In the genomic region with DNA sequence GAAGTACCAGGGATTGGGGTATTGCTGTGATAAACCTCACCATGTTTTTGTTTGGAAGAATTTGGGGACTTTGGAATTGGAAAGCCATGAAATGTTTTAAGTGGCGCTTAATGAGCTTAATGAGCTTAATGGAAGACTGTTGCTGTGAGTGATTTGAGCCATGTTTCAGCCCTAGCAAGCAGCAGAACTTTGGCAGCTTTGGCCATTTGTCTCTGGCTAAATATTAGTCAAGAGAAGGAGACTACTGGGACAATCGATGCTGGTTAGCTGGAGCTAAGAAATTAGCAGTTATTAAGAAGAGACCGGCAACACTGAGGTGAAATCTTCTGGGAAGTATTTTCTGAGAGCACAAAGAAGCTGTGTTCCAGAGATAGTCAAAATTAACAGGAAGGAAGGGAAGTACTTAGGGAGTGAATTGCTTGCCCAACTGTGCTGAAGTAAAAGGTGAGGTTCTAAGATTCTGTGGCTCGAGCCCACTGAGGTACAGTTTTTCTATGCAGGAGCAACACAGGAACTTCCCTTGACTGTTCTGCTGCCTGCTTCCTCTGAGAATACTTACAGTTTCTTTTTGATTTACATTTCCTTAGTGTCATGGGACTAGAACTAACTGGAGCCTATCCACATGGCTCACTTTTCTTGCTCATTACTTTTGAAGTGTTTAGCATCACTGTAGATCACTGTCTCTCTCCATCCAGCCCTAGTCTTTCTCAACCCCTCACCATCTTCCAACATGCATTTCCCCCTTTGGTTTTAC, we compare ENCODE assay signal across 13 mouse cellular contexts. TPM values are rescaled to one million over a fixed set of nuclear protein-coding genes. Genes with fewer than 3 reads are reported as not detected.
A peak's percentile ranks its signal among the peaks of the same experiment; 100 is the strongest.
DNase-seq lines count a peak whose midpoint lies in the region; ATAC-seq and TF ChIP-seq lines count a peak whose summit lies in the region.
"Had no signal": no experiment of that assay in that cellular context is flagged by ENCODE, and none has a peak within 500 bp of the region (broad histone marks: within the 10 kb centered on the region; RNA-seq: fewer than 3 reads in every experiment).

No protein-coding gene starts in this region.

- no peak overlapping the region for H3K4me2 ChIP-seq in lung, embryonic 14.5 days
- no peak overlapping the region for H3K4me2 ChIP-seq in midbrain, embryonic 15.5 days
- H3K4me2 ChIP-seq: heart, embryonic 12.5 days had no signal

- H3K9me3 ChIP-seq in lung, embryonic 14.5 days (ENCODE audit: low read depth, low read length): no peaks in the 10 kb centered on the region
- no peaks in the 10 kb centered on the region for H3K9me3 ChIP-seq in midbrain, embryonic 15.5 days

- no peak for TF ChIP-seq CTCF in lung, embryonic 14.5 days (IDR thresholded peaks at IDR 0.05; ENCODE audit: low read depth)
- no peak for TF ChIP-seq CTCF in brain, embryonic 14.5 days (IDR thresholded peaks at IDR 0.05; ENCODE audit: borderline replicate concordance, extremely low read depth, insufficient read depth, insufficient read length)
- no peak for TF ChIP-seq CTCF in small intestine, adult 2 months (IDR thresholded peaks at IDR 0.05; ENCODE audit: extremely low read depth, insufficient read length, insufficient replicate concordance, low read depth, low read length)

- peak; percentile 6 for DNase-seq in lung, embryonic 14.5 days
- no peak for DNase-seq in lung, postnatal 10 days
- peak; percentile 30 for DNase-seq in brain, embryonic 14.5 days (ENCODE audit: low read depth)
- peak; percentile 24 for DNase-seq in kidney, postnatal 14 days
- no peak for DNase-seq in thymus, postnatal 10 days (ENCODE audit: low spot score in 2 of 2)
- DNase-seq in retina, postnatal 1 day: no peak
- DNase-seq: cerebellum, adult 9-11 months; gastrocnemius, postnatal 36 days; lung, adult 2 months; thymus, adult 2 months had no signal

- no peak overlapping the region for H3K4me3 ChIP-seq in lung, embryonic 14.5 days (ENCODE audit: low read depth, low read length)
- no peak overlapping the region for H3K4me3 ChIP-seq in small intestine, adult 2 months (ENCODE audit: low read depth, low read length)
- H3K4me3 ChIP-seq in midbrain, embryonic 15.5 days: no peak overlapping the region
- H3K4me3 ChIP-seq: heart, embryonic 12.5 days had no signal

- no peak for ATAC-seq in lung, embryonic 14.5 days (ENCODE audit: insufficient read depth)
- no peak for ATAC-seq in midbrain, embryonic 15.5 days (replicated peaks)

- no peak overlapping the region for H3K27ac ChIP-seq in lung, embryonic 14.5 days (ENCODE audit: low read depth)
- peak overlapping the region; percentile 22; the same call in 1 of the 2 replicates for H3K27ac ChIP-seq in small intestine, adult 2 months (ENCODE audit: insufficient read depth, low read depth, low read length)
- H3K27ac ChIP-seq in midbrain, embryonic 15.5 days: no peak overlapping the region

- no peak overlapping the region for H3K9ac ChIP-seq in lung, embryonic 14.5 days
- H3K9ac ChIP-seq in midbrain, embryonic 15.5 days: no peak overlapping the region
- H3K9ac ChIP-seq: heart, embryonic 12.5 days had no signal

- peaks cover 5% of the 10 kb centered on the region; the same call in 1 of the 2 replicates for H3K4me1 ChIP-seq in lung, embryonic 14.5 days (ENCODE audit: insufficient read depth)
- no peaks in the 10 kb centered on the region for H3K4me1 ChIP-seq in small intestine, adult 2 months (ENCODE audit: control insufficient read depth, insufficient read depth, insufficient read length, low read length)
- no peaks in the 10 kb centered on the region for H3K4me1 ChIP-seq in midbrain, embryonic 15.5 days

- no peak for TF ChIP-seq POLR2A in brain, embryonic 14.5 days (IDR thresholded peaks at IDR 0.05; ENCODE audit: borderline replicate concordance, extremely low read depth, insufficient read depth, insufficient read length, poor library complexity, severe bottlenecking)
- no peak for TF ChIP-seq POLR2A in small intestine, adult 2 months (IDR thresholded peaks at IDR 0.05; ENCODE audit: low read depth, low read length)

- H3K36me3 ChIP-seq in lung, embryonic 14.5 days (ENCODE audit: insufficient read depth): no peaks in the 10 kb centered on the region
- no peaks in the 10 kb centered on the region for H3K36me3 ChIP-seq in small intestine, adult 2 months (ENCODE audit: control insufficient read depth, insufficient read depth, low read length)
- H3K36me3 ChIP-seq in midbrain, embryonic 15.5 days (replicated peaks): no peaks in the 10 kb centered on the region

- no peaks in the 10 kb centered on the region for H3K27me3 ChIP-seq in lung, embryonic 14.5 days (ENCODE audit: insufficient read depth, low read length)
- no peaks in the 10 kb centered on the region for H3K27me3 ChIP-seq in small intestine, adult 2 months (ENCODE audit: control insufficient read depth, insufficient read depth, low read length)
- H3K27me3 ChIP-seq in midbrain, embryonic 15.5 days (replicated peaks): no peaks in the 10 kb centered on the region
- H3K27me3 ChIP-seq: heart, embryonic 12.5 days had no signal

- 70% methylated on average over 4 of the region's 4 CpGs for WGBS in lung, embryonic 14.5 days
- 57% methylated on average over 4 of the region's 4 CpGs for WGBS in small intestine, adult 2 months
- 89% methylated on average over 4 of the region's 4 CpGs for WGBS in midbrain, embryonic 15.5 days

RNA-seq across cellular contexts. Expression of a gene that starts 17.5 kb away (rescaled TPM):
- polyA plus RNA-seq in lung, embryonic 14.5 days (2014; fragmentation: Nextera tagmentation; extraction: Ambion mirVana): 11.2 and 12.4 TPM in 2 replicates
- polyA plus RNA-seq in brain, embryonic 14.5 days (2012; rRNA removed): 12.7 and 16.5 TPM in 2 replicates
- 0.13 and 0.27 TPM in 2 replicates for polyA plus RNA-seq in small intestine, adult 2 months (2012; rRNA removed)
- polyA plus RNA-seq in midbrain, embryonic 15.5 days (2015; fragmentation: Nextera tagmentation; extraction: Ambion mirVana): 26.5 and 27.0 TPM in 2 replicates

RNA-seq across cellular contexts. Expression of a gene that starts 17.6 kb away (rescaled TPM):
- 43.9 and 45.2 TPM in 2 replicates for polyA plus RNA-seq in lung, embryonic 14.5 days (2014; fragmentation: Nextera tagmentation; extraction: Ambion mirVana)
- 30.5 and 36.9 TPM in 2 replicates for polyA plus RNA-seq in brain, embryonic 14.5 days (2012; rRNA removed)
- 0.52 and 1.1 TPM in 2 replicates for polyA plus RNA-seq in small intestine, adult 2 months (2012; rRNA removed)
- 59.6 and 60.8 TPM in 2 replicates for polyA plus RNA-seq in midbrain, embryonic 15.5 days (2015; fragmentation: Nextera tagmentation; extraction: Ambion mirVana)

Comparison
In these comparisons a context has a peak if more than half of its experiments do, and no peak if none do; other contexts are left out.
1. DNase-seq: peak in lung, embryonic 14.5 days (single experiment), brain, embryonic 14.5 days (single experiment) and kidney, postnatal 14 days (single experiment); none in lung, postnatal 10 days (single experiment), thymus, postnatal 10 days (0 of 2) and retina, postnatal 1 day (single experiment).
2. RNA of a gene that starts 17.6 kb away (polyA plus RNA-seq): 59.6 to 60.8 TPM in midbrain, embryonic 15.5 days, 43.9 to 45.2 TPM in lung, embryonic 14.5 days and 30.5 to 36.9 TPM in brain, embryonic 14.5 days; 0.52 to 1.1 TPM in small intestine, adult 2 months; every median in the first group is over 10 times any median in the second.